Mouse (Mus musculus) lung, embryonic 14.5 days (tissue): ENCODE measurements around the gene Olfr323. TPM values are rescaled to one million over a fixed set of nuclear protein-coding genes. Genes with fewer than 3 reads are reported as not detected.

Experiments used
- ATAC-seq: fragments of 200-750 bp; cut with Nextera tagmentation; 2 replicates; pipeline ENCODE4 v1.8.0; 2017; ENCODE audit warnings: mild to moderate bottlenecking, moderate TSS enrichment, moderate library complexity; ENCODE audit not compliant: insufficient read depth
- DNase-seq: peaks from one replicate; pipeline ENCODE4 v3.0.0-alpha.2; 2015
- H3K27ac ChIP-seq: fragments of 300-500 bp; sonication (generic); 2 replicates; pipeline ENCODE4 v1.5.1; 2014; ENCODE audit warnings: low read depth, mild to moderate bottlenecking, moderate library complexity
- H3K27me3 ChIP-seq: fragments of 300-500 bp; sonication (generic); 2 replicates; pipeline ENCODE4 v1.6.1; 2014; ENCODE audit warnings: low read length, control low read depth; ENCODE audit not compliant: insufficient read depth
- H3K36me3 ChIP-seq: fragments of 300-500 bp; sonication (generic); 2 replicates; pipeline ENCODE4 v1.6.1; 2014; ENCODE audit warnings: control low read depth; ENCODE audit not compliant: insufficient read depth
- H3K4me1 ChIP-seq: fragments of 300-500 bp; sonication (generic); 2 replicates; pipeline ENCODE4 v1.6.1; 2014; ENCODE audit warnings: antibody characterized with exemption, control low read depth; ENCODE audit not compliant: insufficient read depth
- H3K4me2 ChIP-seq: fragments of 300-500 bp; sonication (generic); 2 replicates; pipeline ENCODE4 v1.6.1; 2014; ENCODE audit warnings: mild to moderate bottlenecking
- H3K4me3 ChIP-seq: fragments of 300-500 bp; sonication (generic); 2 replicates; pipeline ENCODE4 v1.5.1; 2014; ENCODE audit warnings: low read depth, low read length
- H3K9ac ChIP-seq: fragments of 300-500 bp; sonication (generic); 2 replicates; pipeline ENCODE4 v1.6.1; 2014
- H3K9me3 ChIP-seq: fragments of 300-500 bp; sonication (generic); 2 replicates; pipeline ENCODE4 v1.6.1; 2016; ENCODE audit warnings: low read depth, low read length, control low read depth
- CTCF ChIP-seq: IDR thresholded peaks from 2 replicates; pipeline ENCODE4 v1.5.1; 2016; ENCODE audit warnings: antibody characterized with exemption, low read depth
- WGBS: fragments of 180-500 bp; shearing (Covaris S2); extraction: QIAGEN DNeasy Blood & Tissue Kit; methylation state at CpG from one replicate; pipeline ENCODE4 v1.1.7; 2014; 5-methylcytosine and 5-hydroxymethylcytosine counted together
- polyA plus RNA-seq: library from polyadenylated mRNA; unstranded; fragments of >200 nt; fragmentation: Nextera tagmentation; extraction: Ambion mirVana; gene quantifications from 2 replicates; pipeline ENCODE4 v1.2.1, GENCODE M21; 2014

The Olfr323 gene
- polyA plus RNA-seq, 1 experiment from 2014 or later, result not detected

DNA sequence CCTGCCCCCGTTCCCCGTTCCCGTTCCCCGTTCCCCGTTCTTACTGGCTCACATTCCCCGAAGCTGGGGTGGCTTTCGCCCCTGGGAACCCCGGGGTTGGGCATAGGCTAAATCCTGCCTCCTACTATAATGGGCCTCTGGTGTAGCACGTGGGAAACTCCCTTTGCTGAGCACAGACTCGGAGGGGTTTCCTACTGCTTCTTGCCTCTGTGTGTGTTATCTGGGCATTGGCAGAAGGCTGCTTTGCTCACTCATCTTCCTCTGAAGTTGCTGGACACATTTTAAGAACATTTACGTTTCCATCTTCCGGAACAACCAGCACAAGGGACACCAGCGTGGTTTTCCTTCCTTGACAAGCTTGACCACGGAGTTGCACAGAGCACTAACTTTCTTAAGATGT is 10.8 kb upstream of the Olfr323 start:
- peak overlapping the region; percentile 61 for H3K4me2 ChIP-seq
- H3K4me1 ChIP-seq, result no peaks in the 10 kb centered on the region
- TF ChIP-seq CTCF, result no peak
- H3K9me3 ChIP-seq, result no peaks in the 10 kb centered on the region
- peak overlapping the region; percentile 30; the same call in 1 of the 2 replicates for H3K4me3 ChIP-seq
- ATAC-seq (no peak), DNase-seq (no peak)
- H3K27me3 ChIP-seq, result peaks cover 11% of the 10 kb centered on the region
- H3K27ac ChIP-seq, result no peak overlapping the region; the same call in 1 of the 2 replicates
- 27% methylated on average over 14 of the region's 14 CpGs for WGBS
- H3K36me3 ChIP-seq, result no peaks in the 10 kb centered on the region
- H3K9ac ChIP-seq, result no peak overlapping the region; the same call in 1 of the 2 replicates

DNA sequence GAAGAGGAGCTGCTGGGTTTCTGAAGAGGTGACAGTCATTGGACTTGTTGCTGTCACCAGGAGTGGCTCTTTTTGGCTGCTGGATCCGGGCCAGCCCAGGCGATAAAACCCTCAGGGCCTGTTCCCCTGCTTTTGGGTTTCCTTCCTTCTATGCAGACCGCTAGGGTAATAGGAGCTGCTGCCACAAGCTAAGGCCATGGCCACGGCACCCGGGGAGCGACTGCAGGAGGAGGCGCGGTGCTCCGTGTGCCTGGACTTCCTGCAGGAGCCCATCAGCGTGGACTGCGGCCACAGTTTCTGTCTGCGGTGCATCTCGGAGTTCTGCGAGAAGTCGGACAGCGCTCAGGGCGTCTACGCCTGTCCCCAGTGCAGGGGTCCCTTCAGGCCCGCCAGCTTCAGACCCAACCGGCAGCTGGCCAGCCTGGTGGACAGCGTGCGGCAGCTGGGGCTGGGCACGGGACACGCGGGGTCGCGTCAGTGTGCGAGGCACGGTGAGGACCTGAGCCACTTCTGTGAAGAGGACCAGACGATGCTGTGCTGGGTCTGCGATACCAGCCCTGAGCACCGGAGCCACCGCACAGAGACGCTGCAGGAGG is 10.1 kb upstream of the Olfr323 start, which contains the start of gene Trim58:
Gene Trim58 (plus strand): TSS at position 194 of the 596 bp plus-strand sequence.
- DNase-seq, result peak; percentile 59
- TF ChIP-seq CTCF, result no peak
- Histone ChIP-seq H3K27ac (peak within 1 kb of the TSS; percentile 50; the same call in 1 of the 2 replicates), H3K9ac (peak within 1 kb of the TSS; percentile 40), H3K4me1 (no peaks in the 10 kb centered on the region), H3K4me2 (peak within 1 kb of the TSS; percentile 61), H3K36me3 (no peaks in the 10 kb centered on the region), H3K9me3 (no peaks in the 10 kb centered on the region), H3K4me3 (peak within 1 kb of the TSS; percentile 30), H3K27me3 (peaks cover 11% of the 10 kb centered on the region)
- peak; percentile 56; the same call in 1 of the 2 replicates for ATAC-seq
- WGBS, result 2% methylated on average over 34 of the region's 34 CpGs

- DNase-seq (no peak), ATAC-seq (no peak)
- 51% methylated on average over 7 of the region's 7 CpGs for WGBS
Observed at GRCm38 (mm10) chr11:58638176-58638701, 7.9 kb upstream of the Olfr323 start.

GRCm38 (mm10) chr11:58636376-58636977 is 6.2 kb upstream of the Olfr323 start:
- Histone ChIP-seq H3K4me2 (no peak overlapping the region), H3K4me1 (no peaks in the 10 kb centered on the region), H3K27me3 (peaks cover 11% of the 10 kb centered on the region), H3K4me3 (no peak overlapping the region), H3K9ac (no peak overlapping the region), H3K27ac (no peak overlapping the region), H3K9me3 (no peaks in the 10 kb centered on the region), H3K36me3 (no peaks in the 10 kb centered on the region)
- DNase-seq, result peak; percentile 75
- no peak for ATAC-seq
- peak; percentile 82 for TF ChIP-seq CTCF
- 13% methylated on average over 4 of the region's 4 CpGs for WGBS

More at GRCm38 (mm10) chr11:58638176-58638701, 7.9 kb upstream of the Olfr323 start:
- no peak overlapping the region for H3K27ac ChIP-seq
- H3K36me3 ChIP-seq, result no peaks in the 10 kb centered on the region
- no peak overlapping the region for H3K9ac ChIP-seq
- no peak overlapping the region for H3K4me3 ChIP-seq
- H3K9me3 ChIP-seq, result no peaks in the 10 kb centered on the region
- no peak for TF ChIP-seq CTCF
- H3K27me3 ChIP-seq, result peaks cover 11% of the 10 kb centered on the region
- no peaks in the 10 kb centered on the region for H3K4me1 ChIP-seq
- no peak overlapping the region for H3K4me2 ChIP-seq

DNA sequence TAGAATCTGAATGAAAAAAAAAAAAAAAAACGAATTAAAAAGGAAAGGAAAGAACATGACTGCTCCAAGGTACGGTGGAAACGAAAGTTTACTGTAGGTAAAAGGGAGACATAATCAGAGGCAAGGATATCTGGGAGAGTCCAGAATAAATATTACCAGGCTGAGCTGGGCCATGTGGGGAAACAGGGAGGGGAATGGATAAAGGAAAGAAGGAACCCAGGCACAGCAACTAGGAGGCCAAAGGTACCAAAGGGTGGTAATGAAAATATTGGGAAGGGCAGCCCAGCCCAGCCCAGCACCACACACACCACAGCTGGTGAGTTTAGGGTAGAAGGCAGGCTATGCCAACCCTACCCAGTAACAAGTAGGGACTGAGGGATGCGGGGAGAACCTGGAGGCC is 4.6 kb upstream of the Olfr323 start:
- no peak overlapping the region for H3K9ac ChIP-seq
- TF ChIP-seq CTCF, result no peak
- no peaks in the 10 kb centered on the region for H3K36me3 ChIP-seq
- no peaks in the 10 kb centered on the region for H3K9me3 ChIP-seq
- WGBS, result 60% methylated on average over 4 of the region's 4 CpGs
- no peaks in the 10 kb centered on the region for H3K4me1 ChIP-seq
- ATAC-seq, result no peak
- H3K4me3 ChIP-seq, result no peak overlapping the region
- H3K27me3 ChIP-seq, result peaks cover under 1% of the 10 kb centered on the region; the same call in 1 of the 2 replicates
- H3K4me2 ChIP-seq, result no peak overlapping the region
- DNase-seq, result no peak
- no peak overlapping the region for H3K27ac ChIP-seq

DNA sequence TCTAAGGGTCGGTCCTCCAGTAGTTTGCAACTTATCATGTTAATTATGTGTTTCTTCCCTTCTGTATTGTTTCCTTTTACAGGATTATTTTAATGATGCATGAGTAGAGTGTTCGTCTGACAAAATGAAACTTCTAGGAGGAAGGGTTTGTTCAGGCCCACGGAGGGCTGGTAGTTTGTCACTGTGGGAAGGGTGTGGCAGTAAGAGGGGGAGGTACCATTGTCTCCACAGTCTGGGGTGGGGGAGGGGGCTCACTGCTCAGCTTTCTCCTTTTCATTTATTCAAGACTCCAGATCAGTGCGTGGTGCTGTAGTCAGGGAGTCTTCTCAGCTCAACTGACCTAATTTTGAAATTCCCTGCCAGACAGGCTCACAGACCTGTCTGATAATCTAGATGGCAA is 4.2 kb downstream of the Olfr323 start:
- Histone ChIP-seq H3K27me3 (no peaks in the 10 kb centered on the region), H3K9ac (no peak overlapping the region), H3K27ac (no peak overlapping the region), H3K4me3 (no peak overlapping the region), H3K4me2 (no peak overlapping the region), H3K9me3 (no peaks in the 10 kb centered on the region), H3K36me3 (no peaks in the 10 kb centered on the region), H3K4me1 (no peaks in the 10 kb centered on the region)
- ATAC-seq (no peak), DNase-seq (no peak)
- no peak for TF ChIP-seq CTCF
- 51% methylated on average over 4 of the region's 4 CpGs for WGBS

- Histone ChIP-seq H3K4me2 (no peak overlapping the region), H3K36me3 (no peaks in the 10 kb centered on the region), H3K27me3 (no peaks in the 10 kb centered on the region), H3K9ac (no peak overlapping the region), H3K9me3 (no peaks in the 10 kb centered on the region), H3K27ac (no peak overlapping the region), H3K4me3 (no peak overlapping the region), H3K4me1 (no peaks in the 10 kb centered on the region)
- no peak for DNase-seq
- 59% methylated on average over 6 of the region's 6 CpGs for WGBS
- no peak for TF ChIP-seq CTCF
- ATAC-seq, result no peak
Observed at GRCm38 (mm10) chr11:58618793-58619192, 11.5 kb downstream of the Olfr323 start.
